Mouse (Mus musculus) bone marrow macrophage, adult 2 months (primary cell): ENCODE results near the gene Gpx1.

Source experiments
- CTCF ChIP-seq: IDR thresholded peaks from 2 replicates; pipeline ENCODE4 v1.5.1; 2012; ENCODE audit warnings: low read depth, mild to moderate bottlenecking, low read length, moderate library complexity
- POLR2A ChIP-seq: IDR thresholded peaks from 2 replicates; pipeline ENCODE4 v1.6.1; 2012; ENCODE audit warnings: mild to moderate bottlenecking, low read depth, low read length, borderline replicate concordance

GRCm38 (mm10) chr9:108290773-108291172, 47.9 kb upstream of the Gpx1 start:
- TF ChIP-seq POLR2A, result no peak
- no peak for TF ChIP-seq CTCF
